Mouse (Mus musculus) heart, embryonic 11.5 days (tissue): ENCODE data around the gene Galnt9. TPM values are rescaled to one million over a fixed set of nuclear protein-coding genes. Genes with fewer than 3 reads are reported as not detected.

ENCODE experiments used
- ATAC-seq: fragments of 200-750 bp; cut with Nextera tagmentation; replicated peaks from 2 replicates; pipeline ENCODE4 v1.8.0; 2017; ENCODE audit warnings: moderate library complexity; ENCODE audit not compliant: insufficient number of reproducible peaks, low FRiP score, low TSS enrichment
- H3K27ac ChIP-seq: fragments of 300-500 bp; sonication (generic); 2 replicates; pipeline ENCODE4 v1.5.1; 2014; ENCODE audit warnings: mild to moderate bottlenecking, low read depth, low read length
- H3K27me3 ChIP-seq: fragments of 300-500 bp; sonication (generic); 2 replicates; pipeline ENCODE4 v1.6.1; 2014; ENCODE audit warnings: mild to moderate bottlenecking, low read length, mixed read lengths; ENCODE audit not compliant: control insufficient read depth, insufficient read depth
- H3K36me3 ChIP-seq: fragments of 300-500 bp; sonication (generic); 2 replicates; pipeline ENCODE4 v1.6.1; 2014; ENCODE audit warnings: mild to moderate bottlenecking, low read length, moderate library complexity, mixed read lengths; ENCODE audit not compliant: control insufficient read depth, insufficient read depth
- H3K4me1 ChIP-seq: fragments of 300-500 bp; sonication (generic); 2 replicates; pipeline ENCODE4 v1.6.1; 2014; ENCODE audit warnings: low read length; ENCODE audit not compliant: control insufficient read depth, insufficient read depth
- H3K4me2 ChIP-seq: fragments of 300-500 bp; sonication (generic); 2 replicates; pipeline ENCODE4 v1.6.1; 2014; ENCODE audit warnings: mild to moderate bottlenecking, moderate library complexity
- H3K4me3 ChIP-seq: fragments of 300-500 bp; sonication (generic); 2 replicates; pipeline ENCODE4 v1.5.1; 2014; ENCODE audit warnings: low read depth, low read length
- H3K9ac ChIP-seq: fragments of 300-500 bp; sonication (generic); 2 replicates; pipeline ENCODE4 v1.6.1; 2014; ENCODE audit warnings: mild to moderate bottlenecking, low read depth, low read length, moderate library complexity
- H3K9me3 ChIP-seq: fragments of 300-500 bp; sonication (generic); replicated peaks from 2 replicates; pipeline ENCODE4 v1.6.1; 2016; ENCODE audit warnings: low read length; ENCODE audit not compliant: control insufficient read depth
- WGBS: fragments of 180-500 bp; shearing (Covaris S2); extraction: QIAGEN DNeasy Blood & Tissue Kit; methylation state at CpG from one replicate; pipeline ENCODE4 v1.1.7; 2014; ENCODE audit not compliant: insufficient replicate concordance; 5-methylcytosine and 5-hydroxymethylcytosine counted together
- polyA plus RNA-seq: library from polyadenylated mRNA; unstranded; fragments of >200 nt; fragmentation: Nextera tagmentation; extraction: Ambion mirVana; gene quantifications from 2 replicates; pipeline ENCODE4 v1.2.1, GENCODE M21; 2014

Gene Galnt9
- polyA plus RNA-seq, 1 experiment from 2014 or later: not detected

- peaks cover 10% of the 10 kb centered on the region; the same call in 1 of the 2 replicates for H3K27me3 ChIP-seq
- H3K4me3 ChIP-seq: no peak overlapping the region
- 66% methylated on average over 7 of the region's 7 CpGs for WGBS
- no peak overlapping the region for H3K27ac ChIP-seq
- no peaks in the 10 kb centered on the region for H3K36me3 ChIP-seq
- H3K4me2 ChIP-seq: no peak overlapping the region
- no peak overlapping the region for H3K9ac ChIP-seq
- H3K9me3 ChIP-seq: no peaks in the 10 kb centered on the region
- ATAC-seq: no peak
- H3K4me1 ChIP-seq: no peaks in the 10 kb centered on the region
Observed at GRCm38 (mm10) chr5:110521822-110522221, 22.3 kb upstream of the Galnt9 start.

- ATAC-seq: no peak
Observed at GRCm38 (mm10) chr5:110523296-110523695, 20.9 kb upstream of the Galnt9 start.

GRCm38 (mm10) chr5:110525701-110526100, 18.5 kb upstream of the Galnt9 start:
- no peaks in the 10 kb centered on the region for H3K36me3 ChIP-seq
- H3K27me3 ChIP-seq: no peaks in the 10 kb centered on the region
- 72% methylated on average over 6 of the region's 6 CpGs for WGBS
- H3K9ac ChIP-seq: no peak overlapping the region
- no peaks in the 10 kb centered on the region for H3K9me3 ChIP-seq
- no peak overlapping the region for H3K27ac ChIP-seq
- H3K4me3 ChIP-seq: no peak overlapping the region
- no peak overlapping the region for H3K4me2 ChIP-seq
- no peak for ATAC-seq
- no peaks in the 10 kb centered on the region for H3K4me1 ChIP-seq

More at GRCm38 (mm10) chr5:110523296-110523695, 20.9 kb upstream of the Galnt9 start:
- 0 out of 2 replicates have a peak, but pooled peaks cover 4% of the 10 kb centered on the region for H3K27me3 ChIP-seq
- WGBS: 56% methylated on average over 4 of the region's 4 CpGs
- no peak overlapping the region for H3K9ac ChIP-seq
- no peak overlapping the region for H3K27ac ChIP-seq
- no peak overlapping the region for H3K4me3 ChIP-seq
- no peaks in the 10 kb centered on the region for H3K9me3 ChIP-seq
- no peak overlapping the region for H3K4me2 ChIP-seq
- no peaks in the 10 kb centered on the region for H3K4me1 ChIP-seq
- H3K36me3 ChIP-seq: no peaks in the 10 kb centered on the region

- H3K4me2 ChIP-seq: no peak overlapping the region
- no peak overlapping the region for H3K27ac ChIP-seq
- WGBS: 77% methylated on average over 4 of the region's 4 CpGs
- H3K27me3 ChIP-seq: no peaks in the 10 kb centered on the region
- no peaks in the 10 kb centered on the region for H3K36me3 ChIP-seq
- no peak overlapping the region for H3K9ac ChIP-seq
- H3K4me3 ChIP-seq: no peak overlapping the region
- H3K9me3 ChIP-seq: no peaks in the 10 kb centered on the region
- no peaks in the 10 kb centered on the region for H3K4me1 ChIP-seq
- ATAC-seq: no peak
Observed at GRCm38 (mm10) chr5:110526556-110526955, 17.6 kb upstream of the Galnt9 start.

GRCm38 (mm10) chr5:110531091-110531490, 13.1 kb upstream of the Galnt9 start:
- Histone ChIP-seq H3K27me3 (no peaks in the 10 kb centered on the region), H3K4me1 (no peaks in the 10 kb centered on the region), H3K4me3 (no peak overlapping the region), H3K27ac (no peak overlapping the region), H3K36me3 (no peaks in the 10 kb centered on the region), H3K9me3 (no peaks in the 10 kb centered on the region), H3K9ac (no peak overlapping the region), H3K4me2 (no peak overlapping the region)
- ATAC-seq: no peak
- WGBS: 61% methylated on average over 4 of the region's 4 CpGs

GRCm38 (mm10) chr5:110534402-110534801, 9.8 kb upstream of the Galnt9 start:
- no peaks in the 10 kb centered on the region for H3K27me3 ChIP-seq
- H3K4me2 ChIP-seq: no peak overlapping the region
- H3K27ac ChIP-seq: no peak overlapping the region
- no peaks in the 10 kb centered on the region for H3K4me1 ChIP-seq
- no peaks in the 10 kb centered on the region for H3K9me3 ChIP-seq
- WGBS: 61% methylated on average over 1 of the region's 1 CpGs
- no peaks in the 10 kb centered on the region for H3K36me3 ChIP-seq
- no peak overlapping the region for H3K9ac ChIP-seq
- H3K4me3 ChIP-seq: no peak overlapping the region
- ATAC-seq: no peak

GRCm38 (mm10) chr5:110535964-110536363, 8.2 kb upstream of the Galnt9 start:
- no peaks in the 10 kb centered on the region for H3K36me3 ChIP-seq
- no peak overlapping the region for H3K4me3 ChIP-seq
- no peaks in the 10 kb centered on the region for H3K4me1 ChIP-seq
- no peaks in the 10 kb centered on the region for H3K27me3 ChIP-seq
- H3K9ac ChIP-seq: no peak overlapping the region
- H3K9me3 ChIP-seq: no peaks in the 10 kb centered on the region
- WGBS: 85% methylated on average over 8 of the region's 8 CpGs
- H3K4me2 ChIP-seq: no peak overlapping the region
- ATAC-seq: no peak
- no peak overlapping the region for H3K27ac ChIP-seq

- Histone ChIP-seq H3K4me2 (no peak overlapping the region), H3K27ac (no peak overlapping the region), H3K9ac (no peak overlapping the region), H3K36me3 (no peaks in the 10 kb centered on the region), H3K4me3 (no peak overlapping the region), H3K4me1 (peaks cover 4% of the 10 kb centered on the region), H3K9me3 (no peaks in the 10 kb centered on the region), H3K27me3 (peaks cover 46% of the 10 kb centered on the region)
- 60% methylated on average over 2 of the region's 2 CpGs for WGBS
- ATAC-seq: no peak
Observed at GRCm38 (mm10) chr5:110540947-110541346, 3.2 kb upstream of the Galnt9 start.

GRCm38 (mm10) chr5:110541456-110541855, 2.7 kb upstream of the Galnt9 start:
- no peak for ATAC-seq
- no peak overlapping the region for H3K4me3 ChIP-seq
- no peaks in the 10 kb centered on the region for H3K36me3 ChIP-seq
- no peaks in the 10 kb centered on the region for H3K9me3 ChIP-seq
- H3K27ac ChIP-seq: no peak overlapping the region
- H3K4me2 ChIP-seq: no peak overlapping the region
- peaks cover 51% of the 10 kb centered on the region for H3K27me3 ChIP-seq
- WGBS: 70% methylated on average over 6 of the region's 6 CpGs
- no peak overlapping the region for H3K9ac ChIP-seq
- H3K4me1 ChIP-seq: peaks cover 4% of the 10 kb centered on the region
